Mouse (Mus musculus): ENCODE measurements around the gene Tent5c. TPM values are rescaled to one million over a fixed set of nuclear protein-coding genes. Genes with fewer than 3 reads are reported as not detected.

The Tent5c gene
- total RNA-seq, 2 experiments from 2014 or later: 1.2 to 1.3 TPM

- Histone ChIP-seq H3K27ac (no peak overlapping the region), H3K4me3 (no peak overlapping the region)
- no peak for TF ChIP-seq CTCF (IDR thresholded peaks at IDR 0.05)
- intact Hi-C loops (cut with DNase I): no loop called here
- no peak for DNase-seq
Measured at GRCm38 (mm10) chr3:100506715-100507114, 17.6 kb upstream of the Tent5c start.

- Histone ChIP-seq H3K4me3 (no peak overlapping the region), H3K27ac (no peak overlapping the region)
- intact Hi-C loops (cut with DNase I): no loop called here
- no peak for DNase-seq
- no peak for TF ChIP-seq CTCF (IDR thresholded peaks at IDR 0.05)
Measured at GRCm38 (mm10) chr3:100503882-100504281, 14.8 kb upstream of the Tent5c start.

GRCm38 (mm10) chr3:100502516-100502915 is 13.4 kb upstream of the Tent5c start:
- intact Hi-C loops (cut with DNase I): no loop called here
- H3K27ac ChIP-seq: no peak overlapping the region
- no peak for TF ChIP-seq CTCF (IDR thresholded peaks at IDR 0.05)

GRCm38 (mm10) chr3:100501899-100502298 is 12.8 kb upstream of the Tent5c start:
- H3K4me3 ChIP-seq: no peak overlapping the region
- DNase-seq: no peak
- H3K27ac ChIP-seq: no peak overlapping the region
- TF ChIP-seq CTCF (IDR thresholded peaks at IDR 0.05): no peak
- intact Hi-C loops (cut with DNase I): no loop called here

More at GRCm38 (mm10) chr3:100502516-100502915, 13.4 kb upstream of the Tent5c start:
- DNase-seq: no peak
- H3K4me3 ChIP-seq: no peak overlapping the region

DNA sequence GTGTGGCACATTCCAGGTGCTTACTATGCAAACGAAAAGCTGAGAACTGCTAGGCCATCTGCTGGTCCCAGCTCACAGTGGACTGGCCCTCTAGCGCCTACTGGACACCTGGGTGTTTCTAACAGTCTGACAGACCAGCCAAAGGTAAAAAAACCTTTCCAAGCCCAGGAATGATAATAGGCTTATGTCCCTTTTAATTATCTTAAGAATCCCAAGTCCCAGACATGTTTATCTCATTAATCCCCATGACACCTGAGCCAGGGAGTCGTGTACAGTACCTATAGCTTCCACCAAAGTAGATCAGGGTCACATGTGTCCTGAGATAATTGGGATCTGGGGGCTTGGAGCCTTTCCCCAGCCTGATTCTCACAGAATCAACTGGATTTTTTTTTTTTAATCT is 7.0 kb upstream of the Tent5c start:
- no peak overlapping the region for H3K4me3 ChIP-seq
- DNase-seq: peak; percentile 25
- intact Hi-C loops (cut with DNase I): no loop called here
- H3K27ac ChIP-seq: peak overlapping the region; percentile 74
- no peak for TF ChIP-seq CTCF (IDR thresholded peaks at IDR 0.05)

DNA sequence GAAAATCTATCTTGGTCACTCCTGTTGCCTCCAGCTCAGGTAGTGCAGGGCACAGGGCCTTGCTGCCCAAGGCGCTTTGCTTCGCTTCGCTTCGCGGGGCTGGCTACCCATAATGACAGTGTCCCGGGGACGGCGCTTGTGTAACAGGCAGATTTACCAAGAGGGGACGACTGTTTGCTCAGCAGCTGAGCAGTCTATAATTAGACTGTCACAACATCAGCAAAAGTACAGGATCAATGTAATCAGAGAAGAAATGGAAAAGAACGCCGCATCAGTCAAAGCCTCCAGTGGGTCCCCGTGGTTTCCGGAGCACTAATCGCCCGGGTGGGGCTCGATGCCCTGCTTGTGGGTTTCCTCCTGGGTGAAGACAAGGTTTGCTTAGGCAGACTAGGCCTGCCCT is 6.3 kb upstream of the Tent5c start:
- peak; percentile 70 for DNase-seq
- no peak for TF ChIP-seq CTCF (IDR thresholded peaks at IDR 0.05)
- intact Hi-C loops (cut with DNase I): no loop called here
- H3K27ac ChIP-seq: peak overlapping the region; percentile 74
- H3K4me3 ChIP-seq: peak overlapping the region; percentile 39

GRCm38 (mm10) chr3:100494912-100495311 is 5.8 kb upstream of the Tent5c start:
- no peak for TF ChIP-seq CTCF (IDR thresholded peaks at IDR 0.05)
- intact Hi-C loops (cut with DNase I): no loop called here
- no peak for DNase-seq
- H3K4me3 ChIP-seq: peak overlapping the region; percentile 39
- peak overlapping the region; percentile 74 for H3K27ac ChIP-seq

GRCm38 (mm10) chr3:100490010-100490300 is 831 bp upstream of the Tent5c start:
- H3K27ac ChIP-seq: no peak overlapping the region
- no peak for DNase-seq
- peak overlapping the region; percentile 94 for H3K4me3 ChIP-seq
- intact Hi-C loops (cut with DNase I): no loop called here
- TF ChIP-seq CTCF (IDR thresholded peaks at IDR 0.05): no peak

- peak overlapping the region; percentile 94 for H3K4me3 ChIP-seq
- peak; percentile 88 for DNase-seq
- no peak for TF ChIP-seq CTCF (IDR thresholded peaks at IDR 0.05)
- peak overlapping the region; percentile 79 for H3K27ac ChIP-seq
- intact Hi-C loops (cut with DNase I): loop anchor here (5.0 to 10.0 kb wide), 3 partner anchors 74 to 304 kb away; partner anchors contain the start of gene Man1a2
Measured at GRCm38 (mm10) chr3:100488251-100489132, 632 bp downstream of the Tent5c start.

DNA sequence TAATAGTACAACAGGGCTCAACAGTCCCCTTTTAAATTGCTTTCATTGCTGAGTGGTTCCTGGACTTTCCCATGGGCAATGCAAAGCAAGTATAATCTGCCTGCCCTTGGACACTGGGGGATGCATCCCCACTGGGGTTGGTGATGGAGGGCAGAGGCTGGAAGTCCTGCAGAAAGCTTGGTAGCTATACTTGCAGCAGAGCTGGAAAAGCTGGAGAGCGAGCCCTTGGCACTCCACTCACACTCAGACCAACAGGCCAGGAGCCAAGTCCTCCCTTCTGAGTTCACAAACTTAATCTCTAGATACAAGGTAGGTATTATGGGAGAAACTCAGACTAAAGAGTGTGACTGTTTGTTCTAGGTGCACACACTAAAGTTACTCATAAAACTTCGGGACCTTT is 2.1 kb downstream of the Tent5c start:
- no peak for DNase-seq
- intact Hi-C loops (cut with DNase I): loop anchor here (5.0 to 10.0 kb wide), 3 partner anchors 75 to 302 kb away; partner anchors contain the start of gene Man1a2
- H3K27ac ChIP-seq: no peak overlapping the region
- TF ChIP-seq CTCF (IDR thresholded peaks at IDR 0.05): no peak
- H3K4me3 ChIP-seq: no peak overlapping the region

DNA sequence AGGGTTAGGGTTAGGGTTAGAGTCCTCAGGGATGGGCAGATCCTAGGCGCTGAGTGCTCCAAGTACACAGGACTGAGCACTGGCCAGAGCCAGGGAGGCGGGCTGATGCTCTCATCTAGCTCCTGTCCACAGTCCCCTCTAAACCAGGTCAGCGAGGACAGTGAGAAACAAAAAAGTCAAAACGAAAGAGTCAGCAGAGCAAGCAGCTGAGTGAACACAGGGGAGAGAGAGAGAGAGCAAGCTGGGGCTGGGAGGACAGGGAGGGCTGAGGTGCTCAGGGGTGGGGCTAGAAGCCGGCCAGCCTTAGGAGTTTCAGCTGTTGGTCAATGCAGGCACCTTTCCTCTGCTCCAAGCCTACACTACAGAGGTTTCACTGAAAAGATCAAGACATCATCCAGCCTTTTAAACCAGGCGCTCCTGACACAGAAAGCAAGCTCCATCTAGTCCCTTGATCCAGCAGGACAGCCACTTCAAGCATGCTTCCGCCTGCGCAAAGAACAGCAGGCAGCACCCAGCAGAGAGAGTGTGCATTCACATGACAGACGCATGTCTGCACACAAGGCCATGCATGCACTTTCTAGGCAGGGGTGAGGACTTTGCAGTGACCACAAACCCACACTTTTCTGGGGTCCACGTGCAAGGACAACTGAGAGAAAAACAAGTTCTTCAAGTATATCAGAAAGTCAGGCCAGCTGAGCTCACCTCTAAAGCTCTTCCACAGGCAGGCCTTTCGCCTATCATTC is 3.6 kb downstream of the Tent5c start:
- intact Hi-C loops (cut with DNase I): loop anchor here (5.0 to 10.0 kb wide), 3 partner anchors 77 to 301 kb away; partner anchors contain the start of gene Man1a2
- no peak for DNase-seq
- no peak for TF ChIP-seq CTCF (IDR thresholded peaks at IDR 0.05)
- H3K4me3 ChIP-seq: no peak overlapping the region
- no peak overlapping the region for H3K27ac ChIP-seq

- intact Hi-C loops (cut with DNase I): loop anchor here (10.0 kb wide), 1 partner anchor 298 kb away; no protein-coding TSS in a partner anchor
- no peak for TF ChIP-seq CTCF (IDR thresholded peaks at IDR 0.05)
- H3K4me3 ChIP-seq: no peak overlapping the region
- H3K27ac ChIP-seq: no peak overlapping the region
- no peak for DNase-seq
Measured at GRCm38 (mm10) chr3:100482971-100483610, 6.0 kb downstream of the Tent5c start.

Data from gastrocnemius, adult 2 months (tissue).